In the genomic region with DNA sequence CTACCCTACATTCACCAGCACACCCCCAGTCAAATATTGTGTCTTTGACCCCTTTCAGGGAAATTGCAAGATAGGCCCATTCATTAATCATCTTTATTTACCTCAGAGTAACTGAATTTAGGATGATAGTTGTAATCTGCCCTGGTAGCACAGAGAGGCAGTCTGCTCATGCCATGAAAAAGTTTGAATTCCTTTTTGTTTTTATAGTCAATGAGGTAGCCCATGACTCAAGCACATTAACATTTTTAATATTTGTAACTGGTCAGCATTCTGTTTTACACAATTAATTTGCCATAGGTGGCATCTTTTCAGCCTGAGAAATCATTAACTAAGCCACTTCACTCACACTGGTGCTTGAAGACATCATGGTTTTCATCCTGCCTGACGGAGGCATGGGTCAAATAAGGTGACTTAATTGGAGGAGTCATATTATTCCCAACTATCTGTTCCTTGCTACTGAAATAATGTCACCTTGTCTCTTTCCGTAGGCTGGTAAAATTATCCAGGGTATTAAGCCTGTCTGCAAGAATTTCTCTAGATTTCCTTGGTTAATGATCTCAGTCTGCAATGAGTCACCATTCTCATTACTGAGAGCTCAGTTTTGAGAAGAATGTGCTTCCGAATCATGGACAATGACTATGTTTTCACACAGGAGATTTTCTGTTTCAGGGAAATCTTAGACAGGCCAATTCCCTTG, we compare ENCODE assay signal across 23 mouse cellular contexts.
"Had no signal": no experiment of that assay in that cellular context is flagged by ENCODE, and none has a peak within 500 bp of the region (broad histone marks: within the 10 kb centered on the region; RNA-seq: fewer than 3 reads in every experiment).

No protein-coding gene starts in this region.

- H3K27me3 ChIP-seq: intestine, embryonic 15.5 days; limb, embryonic 12.5 days; limb, embryonic 15.5 days; neural tube, embryonic 13.5 days; stomach, embryonic 15.5 days had no signal

- ATAC-seq: intestine, embryonic 15.5 days; liver, postnatal 0 days had no signal

- H3K36me3 ChIP-seq: intestine, embryonic 15.5 days; limb, embryonic 12.5 days; limb, embryonic 15.5 days; neural tube, embryonic 13.5 days; stomach, embryonic 15.5 days had no signal

- DNase-seq: kidney, adult 11 months; kidney, postnatal 4 days; layer of hippocampus, adult 9-11 months; liver, postnatal 0 days; lung, postnatal 14 days; lung, postnatal 4 days; midbrain, embryonic 14.5 days; retina, postnatal 1 day; right cerebral cortex, postnatal 25 days; spleen, adult 18-20 months; thymus, adult 18-20 months; thymus, postnatal 36 days had no signal

- H3K27ac ChIP-seq: intestine, embryonic 15.5 days; kidney, postnatal 0 days; left cerebral cortex, adult 2 months; limb, embryonic 12.5 days; limb, embryonic 15.5 days; liver, embryonic 14.5 days; neural tube, embryonic 13.5 days; stomach, embryonic 15.5 days had no signal

- H3K4me2 ChIP-seq: intestine, embryonic 15.5 days; limb, embryonic 12.5 days; limb, embryonic 15.5 days; liver, embryonic 11.5 days; midbrain, embryonic 11.5 days; neural tube, embryonic 13.5 days; stomach, embryonic 15.5 days had no signal

- H3K9me3 ChIP-seq: intestine, embryonic 15.5 days; limb, embryonic 12.5 days; limb, embryonic 15.5 days; neural tube, embryonic 13.5 days; stomach, embryonic 15.5 days had no signal

- H3K4me3 ChIP-seq: intestine, embryonic 15.5 days; left cerebral cortex, adult 2 months; limb, embryonic 12.5 days; limb, embryonic 15.5 days; myocyte; neural tube, embryonic 13.5 days; stomach, embryonic 15.5 days had no signal

- H3K4me1 ChIP-seq: intestine, embryonic 15.5 days; limb, embryonic 12.5 days; limb, embryonic 15.5 days; neural tube, embryonic 13.5 days; stomach, embryonic 15.5 days had no signal

- H3K9ac ChIP-seq: intestine, embryonic 15.5 days; limb, embryonic 12.5 days; limb, embryonic 15.5 days; liver, embryonic 14.5 days; liver, postnatal 0 days; neural tube, embryonic 13.5 days; stomach, embryonic 15.5 days had no signal
